Mouse (Mus musculus): ENCODE data around the gene Sdccag8. TPM values are rescaled to one million over a fixed set of nuclear protein-coding genes. Genes with fewer than 3 reads are reported as not detected.
"Not testable (repeated sequence)": the region's sequence is repeated elsewhere in the genome, so short reads cannot be mapped to it uniquely, and the experiment has no call there.

Sdccag8 gene
- total RNA-seq, 2 experiments from 2014 or later: 3.1 to 4.1 TPM

DNA sequence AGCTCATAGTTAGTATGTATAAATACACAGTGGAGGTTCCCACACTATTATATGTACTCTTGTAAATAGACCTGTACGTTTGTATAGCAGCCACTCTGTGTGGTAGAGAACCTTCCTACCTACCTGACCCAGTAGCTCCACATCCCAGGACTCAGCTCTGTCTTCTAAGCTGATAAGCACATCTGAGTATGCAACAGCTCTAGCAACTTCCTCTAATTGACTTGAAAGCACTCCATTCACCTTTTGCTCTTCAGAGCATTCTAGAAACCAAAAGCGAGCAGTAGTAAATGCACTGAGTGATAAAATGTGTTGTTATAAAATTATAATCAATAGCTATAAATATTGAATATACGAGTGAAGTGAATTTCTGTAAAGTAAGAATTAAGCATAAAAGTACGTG lies 12.5 kb downstream of the Sdccag8 start:
- no peak for DNase-seq
- intact Hi-C loops (cut with DNase I; ENCODE audit: low total_unique reads): no loop called here

DNA sequence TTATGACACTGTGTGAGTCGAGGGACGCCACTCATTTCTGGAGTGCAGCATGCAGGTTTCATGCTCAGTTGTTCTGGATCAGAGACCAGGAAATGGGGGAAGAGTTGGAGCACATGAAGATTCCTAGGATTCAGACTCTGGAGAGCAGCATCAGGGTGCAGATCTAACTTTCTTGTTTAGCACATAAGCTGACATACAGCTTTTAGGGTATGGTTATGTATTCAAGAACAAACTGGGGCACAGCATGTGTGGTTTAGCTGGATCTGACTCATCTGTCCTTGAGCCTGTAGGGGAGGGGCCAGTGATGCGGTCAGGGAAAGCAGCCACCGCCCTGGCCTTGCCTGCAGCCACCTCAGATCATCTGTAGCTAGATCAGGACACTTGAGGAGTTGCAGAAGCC lies 12.9 kb downstream of the Sdccag8 start:
- intact Hi-C loops (cut with DNase I; ENCODE audit: low total_unique reads): no loop called here
- peak; percentile 62 for DNase-seq

DNA sequence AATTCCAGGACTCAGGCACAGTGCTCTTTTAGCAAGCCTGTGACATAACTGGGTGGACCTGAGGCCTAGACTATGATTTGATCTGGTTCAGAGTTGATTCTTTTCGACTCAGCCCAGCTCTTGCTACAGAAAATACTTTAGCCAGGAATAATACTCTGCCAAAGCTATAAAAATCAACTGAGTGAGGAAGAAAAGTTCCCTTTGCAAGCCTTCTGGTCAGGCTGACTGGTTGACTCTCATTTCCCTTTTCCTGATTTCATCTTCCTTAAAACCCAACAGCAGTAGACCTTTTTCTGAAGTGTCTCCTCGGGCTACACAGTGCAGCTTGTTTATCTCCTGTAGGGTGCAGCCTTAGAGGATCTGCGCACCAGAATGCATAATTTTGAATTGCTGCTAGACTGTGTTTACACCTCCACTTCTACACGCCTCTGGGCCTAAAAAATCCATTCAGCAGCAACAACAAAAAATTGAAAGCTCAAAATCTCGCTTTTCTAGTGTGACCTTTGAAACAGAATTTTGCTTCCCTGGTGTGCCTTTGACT lies 13.6 kb downstream of the Sdccag8 start:
- no peak for DNase-seq
- intact Hi-C loops (cut with DNase I; ENCODE audit: low total_unique reads): no loop called here

DNA sequence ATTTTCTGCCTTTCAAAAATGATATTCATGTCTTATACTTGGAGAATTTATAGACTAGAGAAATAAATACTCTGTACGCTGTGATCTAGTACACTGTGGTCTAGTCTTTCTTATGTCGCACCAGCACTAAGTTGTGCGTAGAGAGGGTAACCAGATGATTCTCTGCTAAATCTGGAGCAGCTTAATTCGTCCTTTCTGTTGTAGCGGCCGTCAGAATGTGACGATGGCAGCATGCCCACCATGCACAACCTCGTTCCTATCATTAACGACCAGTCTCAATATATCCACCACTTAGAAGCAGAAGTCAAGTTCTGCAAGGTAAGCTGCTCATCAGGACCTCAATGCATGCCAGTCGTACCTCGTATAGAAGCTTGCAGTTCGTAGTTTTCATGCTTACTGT lies 14.2 kb downstream of the Sdccag8 start:
- intact Hi-C loops (cut with DNase I; ENCODE audit: low total_unique reads): no loop called here
- no peak for DNase-seq

DNA sequence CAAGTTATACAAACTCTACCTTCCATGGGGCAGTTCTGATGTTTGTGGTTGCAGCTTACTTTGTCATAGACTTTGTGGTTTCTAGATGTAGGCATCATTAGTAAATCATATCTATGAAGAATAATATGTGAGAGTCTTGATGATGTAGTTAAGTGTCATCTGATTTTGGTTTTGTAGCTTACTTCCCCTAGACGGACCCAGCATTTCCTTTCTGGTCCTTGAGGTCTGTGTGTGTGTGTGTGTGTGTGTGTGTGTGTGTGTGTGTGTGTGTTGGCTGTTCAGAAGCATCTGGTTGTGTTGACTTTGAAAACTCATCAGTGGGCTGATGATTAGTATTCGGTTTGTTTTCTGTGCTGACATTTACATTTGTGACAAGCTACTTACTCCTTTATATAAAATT lies 17.6 kb downstream of the Sdccag8 start:
- no peak for DNase-seq

DNA sequence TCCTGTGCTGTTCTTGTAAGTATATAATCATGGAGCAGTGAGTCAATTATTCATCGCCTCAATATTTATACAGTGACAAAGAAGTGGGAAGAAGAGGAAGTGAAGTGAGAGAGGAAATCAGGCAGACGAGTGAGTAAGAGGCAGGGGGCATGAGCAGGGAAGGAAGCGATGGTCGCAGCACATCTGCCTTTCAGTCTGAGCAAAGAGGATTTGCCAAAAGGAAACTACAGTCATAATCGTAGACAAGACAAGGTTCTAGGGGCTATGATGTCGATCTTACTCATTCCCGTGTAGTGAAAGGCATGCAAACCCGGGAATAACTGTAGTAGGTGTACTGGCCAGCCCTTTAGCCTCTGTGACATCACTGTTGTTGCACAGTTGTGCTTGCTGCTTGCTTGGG lies 18.1 kb downstream of the Sdccag8 start:
- intact Hi-C loops (cut with DNase I; ENCODE audit: low total_unique reads): no loop called here
- DNase-seq: no peak

More for the DNA sequence above, 17.6 kb downstream of the Sdccag8 start:
- intact Hi-C loops (cut with DNase I; ENCODE audit: low total_unique reads): no loop called here

DNA sequence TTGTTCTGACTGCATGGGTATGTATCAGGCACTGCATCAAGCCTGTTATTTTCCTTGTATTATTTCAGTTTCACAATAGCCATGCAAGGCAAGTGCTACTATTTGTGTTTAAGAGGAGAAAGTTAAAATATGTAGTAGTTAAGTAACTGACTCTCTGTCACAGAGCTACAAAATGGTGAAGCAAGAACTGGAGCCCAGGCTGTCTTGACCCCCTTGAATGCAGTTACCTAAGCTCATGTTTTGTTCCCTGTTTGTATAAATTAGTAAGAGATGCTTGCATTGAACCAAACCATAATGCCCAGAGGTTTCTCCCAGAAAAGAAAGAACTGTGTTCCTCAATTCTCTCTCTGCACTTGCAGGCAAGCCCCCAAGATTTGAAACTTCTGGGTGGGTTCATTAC lies 18.8 kb downstream of the Sdccag8 start:
- no peak for DNase-seq
- intact Hi-C loops (cut with DNase I; ENCODE audit: low total_unique reads): no loop called here

DNA sequence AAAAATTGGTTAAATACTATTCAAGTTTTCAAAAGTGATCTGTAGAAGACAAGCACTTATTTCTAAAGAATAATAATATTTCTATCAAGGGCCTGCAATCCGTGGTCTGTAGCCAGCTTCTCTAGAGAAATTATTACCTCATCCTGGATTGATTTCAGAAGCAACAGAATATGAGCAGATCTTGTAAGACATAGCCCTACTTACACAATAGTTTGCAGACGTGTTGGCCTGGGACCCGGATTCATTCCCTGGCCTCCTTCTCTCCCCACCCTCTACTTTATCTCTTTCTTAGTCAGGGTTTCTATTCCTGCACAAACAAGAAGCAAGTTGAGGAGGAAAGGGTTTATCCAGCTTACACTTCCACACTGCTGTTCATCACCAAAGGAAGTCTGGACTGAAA lies 19.5 kb downstream of the Sdccag8 start:
- intact Hi-C loops (cut with DNase I; ENCODE audit: low total_unique reads): no loop called here
- DNase-seq: peak; percentile 42

DNA sequence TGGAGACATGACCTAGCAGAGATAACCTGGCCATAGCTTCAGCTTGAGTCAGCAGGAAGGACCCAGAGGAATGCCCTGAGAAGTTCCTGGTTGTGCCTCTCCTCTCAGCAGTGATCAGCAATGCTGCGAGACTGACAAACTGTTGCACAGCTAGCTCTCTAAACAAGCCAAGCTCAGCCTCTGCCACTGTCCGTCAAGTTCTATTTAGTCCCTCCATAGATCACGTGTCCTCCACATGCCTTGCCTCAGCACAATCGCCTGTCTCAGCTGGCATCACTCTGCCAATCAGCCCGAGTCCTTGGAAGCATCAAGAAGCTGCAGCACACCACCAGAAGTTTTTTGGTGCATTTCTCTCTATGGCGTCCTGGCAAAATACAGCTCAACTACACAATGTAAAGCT lies 20.4 kb downstream of the Sdccag8 start:
- intact Hi-C loops (cut with DNase I; ENCODE audit: low total_unique reads): no loop called here
- no peak for DNase-seq

DNA sequence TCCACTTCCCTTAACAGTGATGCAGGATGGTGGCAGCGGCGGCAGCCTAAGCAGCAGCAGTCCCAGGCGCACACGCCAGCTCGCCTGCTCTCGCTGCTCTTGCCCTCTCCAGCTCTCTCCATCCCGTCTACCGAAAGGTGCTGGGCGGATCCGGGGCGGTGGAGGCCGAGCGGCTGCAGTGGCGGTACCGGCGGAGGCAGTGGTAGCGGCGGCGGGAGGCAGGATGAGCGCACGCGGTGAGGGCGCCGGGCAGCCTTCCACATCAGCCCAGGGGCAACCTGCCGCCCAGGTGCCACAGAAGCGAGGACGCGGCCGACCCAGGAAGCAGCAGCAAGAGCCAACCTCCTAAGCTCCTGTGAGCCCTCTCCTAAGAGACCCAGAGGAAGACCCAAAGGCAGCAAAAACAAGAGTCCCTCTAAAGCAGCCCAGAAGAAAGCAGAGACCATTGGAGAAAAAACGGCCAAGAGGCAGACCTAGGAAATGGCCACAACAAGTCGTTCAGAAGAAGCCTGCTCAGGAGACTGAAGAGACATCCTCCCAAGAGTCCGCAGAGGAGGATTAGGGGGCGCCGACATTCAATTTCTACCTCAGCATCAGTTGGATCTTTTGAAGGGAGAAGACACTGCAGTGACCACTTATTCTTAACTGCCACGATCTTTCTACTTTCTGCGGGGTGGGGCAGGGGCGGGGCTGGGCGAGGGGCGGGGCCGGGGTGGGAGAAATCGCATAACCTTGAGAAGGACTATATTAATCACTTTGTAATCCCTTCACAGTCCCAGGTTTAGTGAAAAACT lies 21.2 kb downstream of the Sdccag8 start:
- intact Hi-C loops (cut with DNase I; ENCODE audit: low total_unique reads): no loop called here
- DNase-seq: no peak

DNA sequence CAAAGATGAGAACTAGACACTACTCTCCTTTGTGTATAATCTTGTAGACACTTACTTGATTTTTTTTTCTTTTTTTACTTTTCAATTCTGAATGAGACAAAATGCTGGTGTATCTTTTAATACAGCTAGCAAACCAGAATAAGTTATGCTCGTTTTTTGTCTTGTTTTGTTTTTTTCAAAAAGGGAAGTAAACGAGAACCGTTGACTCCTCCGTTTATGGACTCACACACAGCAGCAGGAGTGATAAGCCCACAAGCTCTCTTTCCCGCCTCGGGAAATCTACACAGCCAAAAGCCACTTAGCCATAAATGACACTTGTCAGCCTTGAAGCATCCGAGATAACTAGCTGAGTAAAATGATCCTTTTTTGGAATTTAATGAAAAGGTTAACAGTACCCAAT lies 22.1 kb downstream of the Sdccag8 start:
- DNase-seq; intact Hi-C loops (cut with DNase I; ENCODE audit: low total_unique reads): not testable (repeated sequence)

DNA sequence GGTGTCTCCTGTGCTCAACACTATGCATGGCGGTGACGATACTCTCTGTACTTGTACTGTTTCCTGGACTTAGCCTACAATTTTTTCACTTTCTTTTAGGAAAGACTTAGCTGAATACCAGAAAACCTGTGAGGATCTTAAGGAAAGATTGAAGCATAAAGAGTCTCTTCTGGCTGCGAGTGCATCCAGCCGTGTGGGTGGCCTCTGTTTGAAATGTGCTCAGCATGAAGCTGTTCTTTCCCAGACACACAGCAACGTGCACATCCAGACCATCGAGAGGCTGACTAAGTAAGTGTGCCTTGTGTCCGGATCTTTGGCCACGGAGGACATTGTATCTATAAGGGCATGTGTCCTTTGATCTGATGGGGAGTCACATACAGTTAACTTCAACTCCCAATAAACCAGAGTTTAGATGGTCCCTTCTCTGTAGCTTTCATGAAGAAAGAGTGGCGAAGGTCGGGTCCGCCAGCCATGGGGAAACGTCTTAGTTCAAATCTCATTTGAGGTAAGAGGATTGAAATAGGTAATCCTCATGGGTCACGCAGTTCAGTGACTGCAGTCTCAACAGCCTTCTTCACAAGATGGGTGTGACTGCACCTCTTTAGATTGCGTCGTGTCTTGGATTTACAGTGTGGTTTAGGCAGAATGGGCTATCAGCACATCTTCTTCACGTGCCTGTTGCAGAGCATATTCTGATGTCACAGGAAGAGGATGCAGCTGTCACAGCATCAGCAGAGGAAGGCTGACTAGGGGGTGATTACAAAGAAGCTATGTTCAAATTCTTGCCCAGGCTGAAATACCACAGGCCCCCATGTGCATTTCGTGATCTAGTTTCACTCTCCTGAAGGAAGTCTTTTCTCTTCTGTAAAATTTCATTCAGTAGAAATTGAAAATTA lies 30.9 kb downstream of the Sdccag8 start:
- no peak for DNase-seq
- intact Hi-C loops (cut with DNase I; ENCODE audit: low total_unique reads): no loop called here

DNA sequence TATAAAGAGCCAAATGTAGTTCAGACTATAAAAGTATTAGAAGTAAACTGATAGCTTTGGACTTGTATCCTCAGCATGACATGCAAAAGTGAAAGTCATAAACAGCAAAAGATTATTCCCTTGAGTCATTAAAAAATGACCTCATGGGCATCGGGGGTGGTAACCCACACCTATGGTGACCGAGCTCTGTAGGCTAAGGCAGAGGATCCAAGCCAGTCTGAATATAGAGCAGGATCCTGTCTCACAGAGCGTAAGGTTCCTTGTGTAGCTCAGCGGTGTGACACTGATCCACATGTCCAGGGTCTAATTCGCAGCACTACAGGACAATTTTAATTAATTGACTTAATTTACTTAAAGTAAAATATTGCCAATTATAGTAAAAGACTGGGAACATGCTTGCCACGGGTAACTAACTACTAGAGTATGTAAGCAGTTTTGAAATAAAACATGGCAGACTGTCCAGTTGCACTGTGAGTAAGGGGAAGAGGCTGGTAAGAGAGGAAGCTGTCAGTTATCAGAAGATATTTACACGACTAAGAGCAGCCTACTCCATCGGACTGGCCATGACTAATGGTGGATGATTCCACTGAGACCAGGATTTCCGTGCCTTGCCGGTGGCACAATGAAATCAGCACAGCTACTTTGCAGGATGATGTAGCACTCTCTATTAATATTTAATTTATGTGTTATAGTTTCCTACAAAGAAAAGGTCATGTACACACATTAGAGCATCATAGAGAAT lies 32.8 kb downstream of the Sdccag8 start:
- no peak for DNase-seq
- intact Hi-C loops (cut with DNase I; ENCODE audit: low total_unique reads): no loop called here

DNA sequence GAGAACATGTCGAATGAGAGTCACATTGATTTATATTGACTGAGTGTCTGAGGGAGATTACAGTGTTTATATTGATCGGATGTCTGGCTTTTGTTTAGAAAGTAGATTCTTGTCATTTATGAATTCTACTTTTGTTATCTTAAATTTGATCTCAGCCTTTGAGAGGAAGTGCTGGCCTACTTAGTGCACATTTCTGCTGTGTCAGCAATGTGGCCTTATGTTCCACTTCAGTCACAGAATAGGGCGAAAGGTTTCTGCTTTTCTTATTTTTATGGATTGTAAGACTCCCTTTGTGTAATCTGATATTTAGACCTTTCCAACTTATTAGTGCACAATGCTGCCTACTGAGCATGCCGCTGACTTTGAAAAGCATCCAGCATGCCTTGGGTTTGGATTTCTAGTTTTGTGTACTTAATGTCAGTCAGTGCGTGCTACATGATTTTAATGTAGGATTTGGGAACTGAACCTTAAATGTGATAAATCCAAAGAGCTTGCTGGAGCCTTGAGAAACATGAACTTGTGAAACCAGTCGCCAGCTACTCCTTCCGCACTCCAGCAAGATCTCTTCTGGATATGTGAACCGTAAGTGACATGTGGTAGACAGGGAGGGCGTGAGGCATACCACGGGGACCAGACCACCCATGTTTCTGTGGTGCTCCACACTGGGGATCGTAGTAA lies 34.3 kb downstream of the Sdccag8 start:
- DNase-seq: no peak
- intact Hi-C loops (cut with DNase I; ENCODE audit: low total_unique reads): no loop called here

DNA sequence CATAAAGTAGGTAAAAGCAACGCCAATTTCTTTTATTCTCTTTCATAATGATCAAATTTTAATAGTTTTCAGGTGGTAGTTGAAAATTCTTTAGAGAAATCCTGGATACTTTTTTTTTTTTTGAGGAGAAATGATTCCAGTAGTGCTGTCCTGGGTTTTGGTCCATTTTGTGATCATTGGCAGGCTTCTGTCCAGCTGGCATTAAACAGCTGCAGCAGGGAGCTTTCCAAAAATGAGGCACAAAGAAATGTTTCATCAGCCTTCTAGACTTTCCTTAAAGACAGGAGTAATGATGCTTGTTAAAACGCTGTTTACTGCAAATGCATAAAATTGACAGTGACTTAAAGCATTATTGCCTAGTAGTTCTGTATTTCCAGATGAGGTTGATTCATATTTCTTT lies 34.9 kb downstream of the Sdccag8 start:
- intact Hi-C loops (cut with DNase I; ENCODE audit: low total_unique reads): no loop called here
- DNase-seq: peak; percentile 31

DNA sequence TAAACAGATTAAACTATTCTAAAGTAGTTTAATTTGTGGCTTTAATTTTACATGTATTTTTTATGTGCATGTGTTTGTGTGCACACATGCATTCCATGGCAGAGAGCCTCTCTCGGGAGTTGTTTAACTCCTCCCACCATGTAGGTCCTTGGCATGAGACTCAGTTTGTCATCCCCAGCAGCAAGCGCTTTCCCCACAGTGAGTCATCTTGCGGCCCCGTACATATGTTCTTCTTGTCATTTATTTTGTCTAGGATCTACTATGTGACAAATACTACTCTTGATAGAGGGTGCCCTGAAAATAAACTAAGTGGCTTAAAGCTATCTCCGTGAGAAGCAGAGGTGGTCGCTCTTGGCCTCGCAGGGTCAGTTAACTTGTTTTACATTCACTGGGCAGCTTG lies 36.9 kb downstream of the Sdccag8 start:
- intact Hi-C loops (cut with DNase I; ENCODE audit: low total_unique reads): no loop called here

DNA sequence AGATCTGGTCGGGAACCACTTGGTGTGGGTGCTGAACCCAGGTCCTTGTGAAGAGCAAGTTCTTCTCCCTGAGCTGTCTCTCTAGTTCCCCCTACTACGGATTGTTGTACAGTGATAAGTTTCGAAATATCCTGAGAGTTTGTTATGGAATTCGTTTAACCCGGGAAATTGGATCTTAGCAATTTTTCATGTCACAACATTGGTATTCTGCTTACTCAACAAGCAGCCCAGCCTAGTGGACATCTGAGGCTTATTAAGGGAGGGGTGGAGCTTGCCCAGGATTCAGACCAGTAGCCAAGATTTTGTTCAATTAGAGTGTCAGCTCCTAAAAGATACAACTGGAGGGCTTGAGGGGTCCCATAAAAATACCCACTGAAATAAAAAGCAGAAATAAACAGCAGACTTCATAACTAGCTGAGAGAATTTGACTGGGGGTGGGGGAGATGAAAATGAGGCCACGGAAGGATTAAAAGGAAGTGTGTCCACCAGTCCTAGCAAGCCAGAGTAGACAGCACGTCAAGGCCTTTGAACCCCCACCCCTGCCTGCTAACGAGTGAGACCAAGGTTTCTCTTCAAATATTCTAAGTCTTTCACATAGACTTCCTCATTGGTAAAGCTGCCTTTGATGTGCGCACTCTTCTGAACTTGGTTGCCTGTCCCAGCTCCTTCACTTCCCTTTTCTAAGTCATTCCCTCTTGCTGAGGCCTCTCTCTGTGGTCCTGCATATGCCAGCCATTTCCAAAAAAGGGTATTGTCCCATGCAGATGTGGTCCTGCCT lies 38.5 kb downstream of the Sdccag8 start:
- intact Hi-C loops (cut with DNase I; ENCODE audit: low total_unique reads): no loop called here

More for the DNA sequence above, 36.9 kb downstream of the Sdccag8 start:
- DNase-seq: no peak

DNA sequence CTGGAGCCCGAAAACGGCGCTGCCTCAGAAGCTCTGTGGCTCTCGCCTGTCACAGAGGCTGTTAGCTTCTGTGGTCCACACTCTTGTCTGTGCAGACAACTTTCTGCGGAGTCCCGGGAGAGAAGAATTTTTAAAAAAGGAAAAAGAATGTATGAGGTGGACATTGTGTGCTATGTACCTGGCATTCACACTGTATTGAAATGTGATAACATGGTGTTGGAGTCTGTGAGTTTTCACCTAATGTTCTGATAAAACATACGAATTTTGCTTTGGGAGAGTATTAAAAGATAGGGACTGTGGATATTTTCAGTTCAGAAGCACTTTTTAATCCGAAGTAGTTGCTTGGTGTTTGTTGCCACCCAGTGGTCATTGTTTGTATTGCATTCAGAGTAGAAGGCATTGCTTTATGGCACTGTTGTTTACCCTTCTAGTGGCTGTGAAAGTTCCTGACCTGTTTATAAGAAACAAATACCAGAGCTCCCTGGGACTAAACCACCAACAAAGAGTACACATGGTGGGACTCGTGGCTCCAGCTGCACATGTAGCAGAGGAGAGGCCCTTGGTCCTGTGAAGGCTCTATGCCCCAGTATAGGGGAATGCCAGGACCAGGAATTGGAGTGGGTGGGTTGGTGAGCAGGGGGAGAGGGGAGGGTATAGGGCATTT lies 47.7 kb downstream of the Sdccag8 start:
- peak; percentile 22 for DNase-seq
- intact Hi-C loops (cut with DNase I; ENCODE audit: low total_unique reads): loop anchor here (2.0 kb wide), 1 partner anchor 149 kb away; no protein-coding TSS in a partner anchor

More for the DNA sequence above, 38.5 kb downstream of the Sdccag8 start:
- no peak for DNase-seq

Data from gastrocnemius, postnatal 14 days (tissue).